Mouse (Mus musculus) cerebellum, adult 9-11 months (tissue): ENCODE results near the gene Optn.

ENCODE experiments used
- DNase-seq: peaks from one replicate; pipeline ENCODE4 v3.0.0; 2022

Optn gene

GRCm38 (mm10) chr2:4975807-4976206, 88.0 kb downstream of the Optn start, which contains the start of gene Ucma:
Gene Ucma, plus strand, starts transcription at chr2:4976122.
- peak; percentile 20 for DNase-seq
